Mouse (Mus musculus) kidney, postnatal 10 days (tissue): ENCODE results near the gene Rnf225.
A peak's percentile ranks its signal among the peaks of the same experiment; 100 is the strongest.
"Not testable (repeated sequence)": the region's sequence is repeated elsewhere in the genome, so short reads cannot be mapped to it uniquely, and the experiment has no call there.

Experiments
- DNase-seq: peaks from one replicate; pipeline ENCODE4 v3.0.0; 2021; ENCODE audit warnings: mixed read lengths

Rnf225 gene

DNA sequence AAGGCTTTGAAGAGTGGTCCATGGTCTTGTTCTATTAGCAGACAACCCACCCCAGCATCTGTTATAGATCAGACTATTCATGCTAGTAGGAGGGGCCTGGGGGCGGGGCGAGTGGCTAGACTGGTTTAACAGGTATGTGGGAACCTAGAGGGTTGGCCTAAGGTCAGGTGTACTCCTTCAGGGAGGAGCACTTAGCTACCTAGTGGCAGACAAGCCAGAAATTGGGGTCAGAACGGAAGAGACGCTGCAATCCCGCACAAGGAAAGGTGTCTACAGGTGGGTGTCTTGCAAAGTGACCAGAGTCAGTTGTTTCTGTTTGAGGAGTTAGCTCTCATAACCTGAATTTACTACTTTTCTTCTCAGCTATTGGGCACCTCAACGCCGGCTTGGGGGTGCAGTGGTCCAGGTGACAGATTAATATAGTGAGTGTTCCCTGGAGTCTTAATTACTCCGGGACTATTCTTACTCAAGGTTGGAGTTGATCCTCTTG lies at the start of gene Rnf225:
TSS of gene Rnf225 (plus strand) at position 226 of the 490 bp plus-strand sequence.
- peak; percentile 70 for DNase-seq

DNA sequence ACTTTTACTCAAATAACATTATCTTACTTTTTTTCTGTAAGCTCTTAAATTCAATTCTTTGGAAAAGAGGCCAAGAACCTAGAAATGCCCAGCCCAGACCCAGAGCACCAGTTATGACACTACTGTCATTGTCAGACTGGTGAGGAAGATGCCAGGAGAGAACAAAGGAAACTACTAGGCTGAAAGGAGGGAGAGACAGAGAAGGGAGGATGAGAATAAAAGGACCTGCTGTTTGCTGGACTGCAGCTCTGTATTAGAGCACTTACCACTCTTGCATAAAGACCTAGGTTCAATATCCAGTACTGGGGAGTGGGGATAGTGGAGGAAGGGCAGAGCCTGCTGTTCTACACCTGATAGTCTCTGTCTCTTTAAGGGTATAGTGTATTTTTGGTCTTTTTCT lies 47.2 kb upstream of the Rnf225 start:
- no peak for DNase-seq

DNA sequence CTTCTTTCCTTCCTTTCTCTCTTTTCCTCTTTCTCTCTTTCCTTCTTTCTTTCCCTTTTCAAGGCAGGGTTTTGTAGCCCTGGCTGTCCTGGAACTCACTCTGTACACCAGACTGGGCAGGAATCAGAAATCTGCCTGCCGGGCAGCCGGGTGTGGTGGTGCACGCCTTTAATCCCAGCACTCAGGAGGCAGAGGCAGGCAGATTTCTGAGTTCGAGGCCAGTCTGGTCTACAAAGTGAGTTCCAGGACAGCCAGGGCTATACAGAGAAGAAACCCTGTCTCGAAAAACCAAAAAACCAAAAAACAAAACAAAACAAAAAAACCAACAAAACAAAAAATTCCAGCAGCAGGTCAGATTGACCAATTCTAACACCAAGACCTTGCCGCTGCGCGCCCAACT lies 46.7 kb upstream of the Rnf225 start:
- not testable (repeated sequence) for DNase-seq

DNA sequence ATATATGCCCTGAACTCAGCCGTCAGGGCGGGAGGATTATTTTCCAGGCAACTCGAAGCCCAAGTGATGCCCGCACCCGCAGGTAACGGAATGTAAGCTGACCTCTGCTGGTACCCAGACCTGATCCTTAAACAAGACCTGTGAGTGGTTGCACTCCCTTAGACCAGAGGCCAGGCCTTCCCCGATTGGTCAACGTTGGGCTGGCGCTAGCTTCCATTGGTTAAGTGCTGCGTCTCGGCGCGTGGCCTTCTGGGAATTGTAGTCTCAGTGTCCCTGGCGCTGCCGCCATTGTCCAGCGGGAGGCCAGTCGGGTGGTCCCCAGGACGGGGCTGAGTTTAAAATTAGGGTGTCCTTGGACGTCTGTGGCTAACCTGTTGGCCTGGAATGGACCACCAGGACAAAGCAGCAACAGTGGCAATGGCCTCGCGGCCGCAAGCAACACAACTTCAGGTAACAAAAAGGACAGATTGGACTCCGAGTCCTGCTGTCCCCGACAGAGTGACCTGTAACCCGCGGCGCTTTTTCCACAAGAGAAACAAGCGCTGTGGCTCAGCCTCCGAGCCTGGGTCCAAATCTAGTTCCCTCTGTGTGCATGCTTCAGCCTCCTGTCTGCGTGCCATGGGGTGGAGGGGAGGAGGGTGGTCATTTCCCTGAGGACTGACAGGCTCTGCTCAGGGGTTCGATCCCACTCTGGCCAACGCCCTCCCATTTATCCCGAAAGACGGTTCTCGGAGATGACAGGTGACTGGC lies 46.1 kb upstream of the Rnf225 start, which contains the start of gene Zfp128:
TSS of gene Zfp128 (plus strand) at position 267 of the 750 bp plus-strand sequence.
- peak; percentile 96 for DNase-seq

DNA sequence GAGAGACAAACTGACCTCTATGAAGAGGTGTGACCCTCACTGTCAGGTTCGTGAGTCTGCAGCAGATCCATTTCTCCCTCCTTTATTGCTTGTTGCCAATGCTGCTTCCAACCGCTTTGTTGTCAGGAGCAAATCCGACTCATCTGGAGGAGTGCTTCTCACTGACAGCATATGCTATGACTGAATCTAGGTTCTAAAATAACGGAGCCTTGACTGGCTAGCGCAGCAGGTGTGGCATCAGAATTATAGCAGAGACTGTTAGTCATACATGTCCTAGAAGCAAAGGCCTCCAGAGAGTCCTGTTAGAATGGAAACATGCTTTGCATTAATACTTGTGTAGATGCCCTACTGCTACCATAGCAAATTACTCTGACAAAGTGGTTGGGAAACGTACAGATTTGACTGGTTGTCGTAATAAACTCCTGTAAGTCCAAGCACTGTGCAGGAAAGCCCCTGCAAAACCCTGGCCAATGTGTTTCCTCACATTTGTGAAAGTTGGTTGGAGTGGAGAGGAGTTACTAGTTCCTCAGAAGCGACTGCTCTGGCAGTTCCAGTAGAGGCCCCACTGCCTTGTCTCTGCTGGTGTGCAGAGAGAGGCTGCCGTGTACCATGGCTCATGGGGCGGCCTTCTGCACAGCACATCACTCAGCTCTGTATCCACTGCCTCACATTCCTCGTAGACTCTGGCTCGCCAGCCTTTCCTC lies 40.5 kb upstream of the Rnf225 start:
- no peak for DNase-seq

DNA sequence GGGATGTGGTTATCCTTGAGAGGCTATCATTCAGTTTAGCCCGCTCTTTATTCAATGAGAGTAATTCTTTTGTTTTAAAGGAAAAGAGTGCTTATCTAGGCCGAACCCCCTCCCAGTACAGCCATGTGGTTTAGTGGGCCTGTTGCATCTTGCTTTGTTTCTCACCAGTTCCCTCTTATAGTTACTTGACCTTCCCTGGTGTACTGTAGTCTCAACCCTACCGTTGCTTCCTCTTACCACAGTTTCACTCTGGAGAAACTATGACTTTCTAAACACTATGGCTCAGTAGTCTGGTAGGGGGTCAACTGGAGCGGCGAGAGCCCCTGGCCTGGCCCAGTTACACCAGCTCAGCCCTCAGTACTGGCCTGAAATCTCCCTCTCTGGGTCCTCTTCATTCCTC lies 39.6 kb upstream of the Rnf225 start:
- no peak for DNase-seq

DNA sequence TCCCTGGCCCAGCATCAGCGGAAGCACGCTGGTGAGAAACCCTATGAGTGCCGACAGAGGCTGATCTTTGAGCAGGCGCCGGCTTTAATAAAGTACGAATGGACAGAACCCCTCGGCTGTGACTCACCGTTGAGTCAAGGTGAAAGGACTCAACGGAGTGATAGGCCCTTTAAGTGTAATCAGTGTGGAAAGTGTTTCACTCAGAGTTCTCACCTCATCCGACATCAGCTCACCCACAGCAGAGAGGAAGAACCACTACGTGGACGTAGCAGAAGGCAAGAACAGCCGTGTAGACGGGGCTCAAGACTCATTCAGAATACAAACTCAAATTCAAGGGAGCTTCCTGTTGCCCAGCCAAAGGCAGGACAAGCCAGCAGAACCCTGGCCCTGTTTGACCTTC lies 36.3 kb upstream of the Rnf225 start:
- no peak for DNase-seq

DNA sequence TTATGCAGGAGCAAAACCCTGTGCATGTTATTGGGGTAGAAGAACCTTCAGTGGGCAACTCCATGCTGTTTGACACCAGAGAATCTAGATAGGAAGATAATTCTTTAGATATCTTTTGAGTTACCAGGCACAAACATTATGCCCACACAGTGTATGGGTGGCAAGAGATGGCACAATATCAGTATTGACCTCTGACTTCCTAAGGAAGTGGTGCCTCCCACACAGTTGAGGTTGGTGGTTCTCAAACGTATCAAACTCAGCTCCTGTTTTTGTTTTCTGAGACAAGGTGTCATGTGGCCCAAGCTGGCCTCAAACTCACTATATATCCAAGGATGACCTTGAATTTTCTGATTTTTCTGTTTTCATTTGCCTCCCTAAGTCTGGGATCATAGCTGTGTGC lies 35.9 kb upstream of the Rnf225 start:
- no peak for DNase-seq

DNA sequence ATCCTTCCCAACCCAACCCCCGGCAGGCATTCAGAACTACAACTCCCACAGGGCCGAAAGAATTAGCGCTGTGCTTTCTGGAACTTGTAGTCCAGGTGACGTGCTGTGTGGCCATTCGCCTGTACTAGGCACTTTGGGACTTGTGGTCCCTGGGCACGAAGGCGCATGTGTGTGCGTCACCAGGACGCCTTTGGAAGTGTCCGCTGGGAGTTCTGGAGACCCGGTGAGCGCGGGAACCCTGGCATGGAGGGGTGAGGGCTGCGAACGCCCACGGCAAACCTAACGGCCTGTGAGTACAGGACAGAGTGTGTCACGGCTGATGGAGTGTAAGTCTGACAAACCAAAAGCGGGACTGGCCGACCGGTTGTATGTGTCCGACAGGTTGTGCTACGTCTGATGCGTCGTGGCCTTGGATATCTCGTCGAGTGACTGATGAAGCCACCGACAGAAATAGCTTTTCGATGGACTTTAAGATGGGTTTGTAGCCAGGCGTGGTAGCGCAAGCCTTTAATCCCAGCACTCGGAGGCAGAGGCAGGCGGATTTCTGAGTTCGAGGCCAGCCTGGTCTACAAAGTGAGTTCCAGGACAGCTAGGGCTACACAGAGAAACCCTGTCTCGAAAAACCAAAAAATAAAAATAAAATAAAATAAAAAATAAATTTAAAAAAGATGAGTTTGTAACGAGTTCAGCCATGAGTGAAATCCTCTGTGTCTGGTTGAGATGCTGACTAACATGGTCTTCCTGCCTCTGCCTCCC lies 29.4 kb upstream of the Rnf225 start, which contains the start of gene Zscan22:
TSS of gene Zscan22 (plus strand) at position 161 of the 756 bp plus-strand sequence.
- peak; percentile 94 for DNase-seq

DNA sequence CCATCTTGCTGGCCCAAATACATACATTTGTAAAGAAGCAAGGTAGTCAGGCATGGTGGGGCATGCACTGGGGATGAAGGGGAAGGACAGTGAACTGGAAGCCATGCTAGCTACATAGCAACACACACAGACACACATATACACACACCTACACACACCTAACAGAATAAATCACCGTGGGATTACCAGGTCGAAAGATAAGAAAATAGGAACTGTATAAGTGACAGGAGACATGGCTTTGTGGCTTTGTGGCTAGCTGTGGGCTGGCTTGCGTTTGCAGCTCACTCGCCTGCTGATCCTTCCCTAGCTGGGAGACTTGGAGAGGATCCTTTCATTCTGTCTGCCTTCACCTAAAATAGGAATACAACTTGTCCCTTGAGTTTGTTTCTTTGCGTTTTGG lies 25.7 kb upstream of the Rnf225 start:
- no peak for DNase-seq

DNA sequence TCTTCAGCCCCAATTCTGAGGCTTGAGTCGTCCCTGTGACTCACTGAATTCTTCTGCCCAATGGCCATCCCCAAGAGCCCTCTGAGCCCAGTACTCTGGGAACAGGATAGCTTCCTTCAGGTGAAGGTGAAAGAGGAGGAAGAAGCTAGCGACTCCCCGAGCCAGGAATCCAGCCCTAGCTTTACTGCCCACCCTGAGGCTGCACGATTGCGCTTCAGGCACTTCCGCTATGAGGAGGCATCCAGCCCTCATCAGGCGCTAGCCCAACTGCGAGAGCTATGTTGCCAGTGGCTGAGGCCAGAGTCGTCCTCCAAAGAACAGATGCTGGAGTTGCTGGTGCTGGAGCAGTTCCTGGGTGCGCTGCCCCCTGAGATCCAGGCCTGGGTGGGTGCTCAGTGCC lies 23.6 kb upstream of the Rnf225 start:
- no peak for DNase-seq

DNA sequence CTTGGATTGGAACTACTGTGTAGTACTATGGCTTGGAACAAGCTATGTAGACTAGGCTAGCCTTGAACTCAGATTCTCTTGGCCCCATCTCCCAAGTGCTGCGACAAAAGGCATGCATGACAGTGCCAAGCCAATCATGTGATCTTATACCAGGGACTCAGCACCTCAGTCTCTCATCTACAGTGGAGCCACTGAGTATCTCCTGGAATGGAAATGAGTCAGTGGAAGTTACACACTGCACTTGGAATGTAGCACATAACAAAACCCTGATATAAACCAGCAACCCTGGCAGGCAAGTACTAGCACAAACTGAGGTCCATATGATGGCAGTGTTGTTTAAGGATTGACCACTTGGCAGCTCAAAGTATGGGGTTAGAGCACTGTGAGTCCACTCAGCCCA lies 22.1 kb upstream of the Rnf225 start:
- DNase-seq, result no peak

DNA sequence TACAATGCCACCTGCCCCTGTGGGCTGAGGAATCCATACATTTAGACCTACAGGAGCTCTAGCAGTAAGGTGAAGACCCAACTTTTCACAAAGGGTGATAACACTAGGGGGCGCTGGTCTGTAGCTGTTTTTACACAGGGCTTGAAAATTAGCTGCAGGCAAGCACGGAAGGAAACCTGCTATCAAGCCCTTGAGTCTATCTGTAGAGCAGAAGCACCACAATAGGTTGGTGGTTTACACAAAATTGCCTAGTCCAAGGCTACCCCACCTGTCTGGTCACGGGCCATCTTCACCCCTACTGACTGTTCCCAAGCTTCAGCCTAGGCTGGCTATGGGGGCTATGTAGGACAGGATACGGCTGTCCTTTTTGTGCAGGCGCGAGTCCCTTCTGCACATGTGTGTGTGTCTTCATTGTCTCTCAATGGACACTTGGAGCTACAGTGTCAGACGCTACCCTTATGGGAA lies 17.7 kb upstream of the Rnf225 start:
- peak; percentile 87 for DNase-seq

DNA sequence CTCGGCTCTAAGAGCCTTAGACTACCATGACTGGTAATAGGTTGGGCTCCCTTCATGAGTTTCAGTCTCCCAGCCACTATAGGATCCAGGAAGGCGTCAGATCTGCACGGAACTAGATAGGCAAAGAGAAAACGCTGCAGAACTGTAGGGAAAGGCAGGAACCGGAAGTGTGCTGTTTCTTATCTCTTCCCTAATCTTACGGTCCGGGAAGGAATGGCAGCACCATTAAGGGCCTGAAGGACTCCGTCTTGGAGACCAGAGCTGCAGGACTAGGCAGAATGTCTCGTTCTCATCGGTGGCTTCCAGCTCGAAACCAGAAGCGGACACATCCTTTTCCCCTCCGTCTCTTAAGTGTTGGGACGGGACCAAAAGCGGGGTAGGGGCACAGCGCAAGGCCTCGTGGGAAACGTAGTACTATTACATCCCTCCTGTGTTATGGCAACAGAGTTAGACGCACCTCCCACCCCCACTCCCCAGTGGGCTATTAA lies 17.0 kb upstream of the Rnf225 start:
- DNase-seq, result peak; percentile 73

DNA sequence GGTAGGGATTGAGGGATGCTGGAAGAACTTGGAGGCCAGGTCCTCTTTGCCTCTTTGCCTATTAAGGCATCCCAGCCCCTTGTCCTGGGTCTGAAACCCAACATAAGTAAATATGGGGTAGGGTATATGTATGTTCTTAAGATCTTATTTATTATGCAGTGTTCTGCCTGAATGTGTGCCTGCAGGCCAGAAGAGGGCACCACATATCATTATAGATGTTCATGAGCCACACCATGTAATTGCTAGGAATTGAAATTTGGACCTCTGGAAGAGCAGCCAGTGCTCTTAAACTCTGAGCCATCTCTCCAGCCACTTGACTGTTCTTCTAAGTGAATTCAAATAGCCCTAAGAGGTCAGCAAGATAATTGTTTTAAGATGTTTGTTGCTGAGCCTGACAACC lies 13.7 kb upstream of the Rnf225 start:
- peak; percentile 13 for DNase-seq

DNA sequence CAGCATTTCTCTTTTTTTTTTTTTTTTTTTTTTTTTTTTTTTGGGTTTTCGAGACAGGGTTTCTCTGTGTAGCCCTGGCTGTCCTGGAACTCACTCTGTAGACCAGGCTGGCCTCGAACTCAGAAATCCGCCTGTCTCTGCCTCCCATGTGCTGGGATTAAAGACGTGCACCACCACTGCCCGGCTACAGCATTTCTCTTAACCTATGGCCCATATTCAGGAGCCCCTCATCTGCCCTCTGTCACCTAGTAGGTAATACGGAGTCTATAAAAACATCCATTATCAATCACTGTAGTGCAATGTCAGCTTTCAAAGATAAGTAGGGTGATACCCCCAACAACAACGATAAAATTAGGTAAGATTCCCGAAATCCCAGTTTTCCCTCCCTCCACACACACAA lies 6.7 kb upstream of the Rnf225 start:
- not testable (repeated sequence) for DNase-seq

DNA sequence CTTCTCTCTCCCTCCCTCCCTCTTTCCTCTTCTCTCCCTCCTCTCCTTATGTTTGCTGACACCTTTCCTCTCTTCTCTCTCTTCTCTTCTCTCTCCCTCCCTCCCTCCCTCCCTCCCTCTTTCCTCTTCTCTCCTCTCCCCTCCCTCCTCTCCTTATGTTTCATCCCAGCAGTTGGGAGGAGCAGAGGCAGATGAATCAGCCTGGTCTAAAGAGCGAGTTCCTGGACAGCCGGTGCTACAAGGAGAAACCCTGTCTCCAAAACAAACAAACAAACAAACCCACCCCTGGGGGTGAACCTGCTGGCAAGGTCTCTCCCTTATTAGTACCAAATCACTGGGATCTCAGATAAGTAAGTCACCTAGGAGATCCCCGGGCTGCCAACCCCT lies 5.9 kb upstream of the Rnf225 start:
- no peak for DNase-seq

DNA sequence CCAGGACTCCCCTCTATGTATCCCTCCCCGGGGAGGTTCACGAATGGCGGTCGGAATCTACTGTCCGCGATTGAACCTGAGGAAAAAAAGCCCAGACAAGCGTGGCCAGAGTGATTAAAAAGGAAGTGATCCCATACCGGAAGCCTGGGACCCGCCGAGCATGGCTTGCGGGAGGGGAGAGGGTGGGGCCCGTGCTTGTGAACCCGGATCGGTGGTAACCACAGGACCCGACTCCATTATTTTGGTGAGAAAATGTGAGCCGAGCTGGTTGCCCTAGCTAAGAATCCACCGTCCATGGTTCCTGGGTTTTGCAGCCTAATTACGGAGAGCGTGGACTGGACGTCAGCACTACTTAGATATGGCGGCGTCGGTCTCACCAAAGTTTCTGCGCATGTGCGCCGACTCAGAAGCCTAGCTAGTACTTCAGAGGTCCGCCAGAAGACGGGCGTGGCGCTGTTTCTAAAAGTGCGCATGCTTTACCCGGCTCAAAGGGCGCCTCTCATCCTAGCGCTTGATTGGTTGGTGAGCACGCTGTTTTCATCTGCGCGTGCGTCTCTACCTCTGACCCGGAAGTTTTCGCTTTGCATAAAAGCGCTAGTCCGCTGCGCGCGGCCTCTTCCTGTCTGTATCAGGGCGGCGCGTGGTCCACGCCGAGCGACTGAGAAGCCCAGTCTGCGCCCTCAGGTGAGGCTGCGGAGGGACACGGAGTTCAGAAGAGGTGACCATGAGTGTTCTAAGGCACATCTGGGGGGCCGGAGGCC lies 5.3 kb upstream of the Rnf225 start, which contains the start of gene Rps5:
TSS of gene Rps5 (plus strand) at position 586 of the 761 bp plus-strand sequence.
- peak; percentile 99 for DNase-seq

DNA sequence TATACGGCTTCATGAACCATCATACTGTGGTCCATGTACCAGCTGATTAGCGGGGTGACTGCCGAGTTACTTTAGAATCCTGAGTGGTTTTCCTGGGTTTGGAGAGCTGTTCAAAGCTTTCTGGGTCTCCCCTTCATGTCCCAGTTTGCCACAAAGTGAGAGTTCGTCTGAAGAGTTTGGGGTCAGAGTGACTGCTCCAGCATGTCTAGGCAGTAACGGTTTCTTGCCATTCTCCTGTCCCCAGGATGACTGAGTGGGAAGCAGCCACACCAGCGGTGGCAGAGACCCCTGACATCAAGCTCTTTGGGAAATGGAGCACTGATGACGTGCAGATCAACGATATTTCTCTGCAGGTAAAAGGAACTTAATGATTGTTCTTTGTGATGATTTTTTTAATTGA lies 4.5 kb upstream of the Rnf225 start:
- no peak for DNase-seq

DNA sequence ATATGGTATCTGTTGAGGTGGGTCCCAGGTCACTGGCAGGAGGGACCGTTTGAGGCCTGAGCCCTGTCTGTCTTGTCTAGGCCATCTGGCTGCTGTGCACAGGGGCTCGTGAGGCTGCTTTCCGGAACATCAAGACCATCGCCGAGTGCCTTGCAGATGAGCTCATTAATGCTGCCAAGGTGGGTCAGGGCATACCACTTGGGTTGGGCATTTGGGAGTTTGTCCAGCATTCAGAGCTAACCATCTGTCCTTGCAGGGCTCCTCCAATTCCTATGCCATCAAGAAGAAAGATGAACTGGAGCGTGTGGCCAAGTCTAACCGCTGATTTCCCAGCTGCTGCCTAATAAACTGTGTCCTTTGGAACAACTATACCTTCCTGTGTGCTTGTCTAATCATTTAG lies 900 bp upstream of the Rnf225 start:
- no peak for DNase-seq

DNA sequence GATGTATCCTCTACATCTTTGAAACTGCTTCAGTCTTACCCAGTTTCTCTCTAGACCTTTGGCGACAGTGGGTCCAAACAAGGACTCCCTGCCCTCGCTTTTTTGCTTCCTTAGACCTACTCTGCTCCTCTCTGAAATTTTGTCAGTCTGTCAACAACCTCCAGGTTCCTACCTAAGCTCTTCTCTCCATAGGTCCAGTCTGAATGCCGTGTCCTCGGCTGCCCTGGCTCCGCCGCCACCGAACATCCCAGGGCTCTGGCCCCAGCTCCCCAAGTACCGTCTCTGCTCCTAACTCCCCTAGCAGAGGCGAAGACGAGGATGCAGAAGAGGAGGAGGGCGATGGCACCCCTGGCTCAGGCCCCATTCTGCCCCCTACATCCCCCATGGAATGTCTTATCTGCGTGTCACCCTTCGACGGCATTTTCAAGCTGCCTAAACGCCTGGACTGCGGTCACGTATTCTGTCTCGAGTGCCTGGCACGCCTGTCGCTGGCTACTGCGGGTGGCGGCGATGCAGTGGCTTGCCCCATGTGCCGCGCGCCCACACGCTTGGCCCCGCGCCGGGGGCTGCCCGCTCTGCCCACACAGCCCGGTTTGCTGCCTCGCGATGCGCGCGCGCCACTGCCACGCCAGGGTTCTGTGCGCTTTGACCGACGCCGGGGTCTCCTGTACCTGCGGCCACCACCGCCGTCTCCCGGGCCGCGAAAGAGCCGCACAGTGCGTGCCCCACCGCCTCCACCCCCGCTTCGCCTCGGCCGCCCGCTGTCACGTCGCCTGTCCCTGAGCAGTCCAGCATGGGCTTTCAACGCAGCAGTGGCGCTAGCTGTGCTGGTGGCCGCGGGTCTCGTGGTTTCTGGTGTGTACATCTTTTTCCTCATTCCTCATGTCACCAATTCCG lies 725 bp downstream of the Rnf225 start:
- peak; percentile 36 for DNase-seq
